Mouse (Mus musculus) cerebellum, adult 2 months (tissue): ENCODE measurements around the gene Zc3h7a.

Source experiments
- CTCF ChIP-seq: fragments of 200-500 bp; IDR thresholded peaks from 2 replicates; pipeline ENCODE4 v1.5.1; 2011; ENCODE audit warnings: low read depth, mild to moderate bottlenecking, control low read depth, low read length, moderate library complexity, borderline replicate concordance; ENCODE audit not compliant: insufficient read depth
- POLR2A ChIP-seq: fragments of 200-500 bp; IDR thresholded peaks from 2 replicates; pipeline ENCODE4 v1.6.1; 2011; ENCODE audit warnings: low read length, control low read depth, borderline replicate concordance; ENCODE audit not compliant: insufficient read depth

GRCm38 (mm10) chr16:11190150-11190549, 14.0 kb upstream of the Zc3h7a start:
- TF ChIP-seq CTCF (no peak), POLR2A (no peak)
